Mouse (Mus musculus): Measurements from ENCODE around the gene Entr1.
A peak's percentile ranks its signal among the peaks of the same experiment; 100 is the strongest.

Entr1 gene

DNA sequence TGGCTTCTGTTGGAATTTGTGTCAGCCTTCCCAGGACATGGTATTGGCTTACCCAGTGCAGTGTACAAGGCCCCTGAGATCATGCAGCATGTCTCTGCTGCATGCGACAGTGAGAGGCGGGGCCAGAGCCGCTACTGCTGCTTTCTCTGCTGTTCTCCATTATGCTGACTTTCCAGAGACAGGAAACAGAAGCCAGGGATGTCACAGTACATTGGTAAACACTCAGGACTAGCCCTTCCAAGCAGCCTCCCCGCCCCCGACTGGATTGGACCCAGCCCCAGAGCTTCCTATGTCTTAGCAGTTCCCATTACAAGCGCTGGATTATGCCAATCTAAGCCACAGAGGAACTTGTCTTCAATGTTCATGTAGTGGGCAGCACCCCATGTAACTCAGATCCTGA, 40.9 kb downstream of the Entr1 start:
- DNase-seq (ENCODE audit: low spot score): no peak

DNA sequence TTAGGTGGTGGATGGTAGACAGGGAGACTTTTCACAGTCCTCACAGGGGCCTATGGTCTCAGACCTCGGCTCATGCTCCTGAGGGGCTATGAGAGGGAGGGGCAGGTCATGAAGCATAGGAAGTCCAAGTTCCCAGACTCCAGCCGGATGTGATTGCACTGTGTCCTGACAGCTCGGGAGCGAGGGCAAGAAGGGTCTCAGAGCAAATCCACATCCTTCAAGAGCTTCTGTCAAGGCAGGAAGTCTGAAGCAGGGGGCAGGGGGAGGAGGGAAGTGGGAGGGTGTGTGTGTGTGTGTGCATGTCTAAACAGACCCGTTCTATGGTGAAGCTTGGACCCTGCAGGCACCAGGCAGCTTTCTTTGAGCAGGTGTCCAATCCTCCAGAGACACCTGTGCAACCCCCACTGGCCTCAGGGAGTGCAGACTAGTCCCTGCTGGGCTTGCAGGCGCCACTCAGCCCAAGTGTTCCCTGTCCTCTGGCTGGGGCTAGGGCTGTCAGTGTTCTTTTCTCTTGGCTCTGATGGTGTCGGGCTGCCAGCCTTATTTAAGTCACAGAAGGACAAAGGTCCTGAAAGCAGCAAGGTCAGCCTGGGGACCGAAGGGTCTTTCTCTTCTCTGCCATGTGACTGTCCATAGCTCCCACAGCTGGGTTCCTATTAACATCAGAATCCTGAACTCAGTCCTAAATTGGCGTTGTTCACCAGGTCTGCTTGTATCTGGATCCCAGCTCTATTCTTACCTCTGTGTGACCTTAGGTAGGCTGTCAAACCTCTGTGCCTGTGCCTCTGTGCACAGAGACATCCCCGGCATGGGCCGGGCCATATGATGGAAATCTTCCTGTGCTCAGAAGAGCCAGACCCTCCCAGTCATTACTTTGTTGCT, 46.3 kb downstream of the Entr1 start:
- DNase-seq (ENCODE audit: low spot score): no peak

DNA sequence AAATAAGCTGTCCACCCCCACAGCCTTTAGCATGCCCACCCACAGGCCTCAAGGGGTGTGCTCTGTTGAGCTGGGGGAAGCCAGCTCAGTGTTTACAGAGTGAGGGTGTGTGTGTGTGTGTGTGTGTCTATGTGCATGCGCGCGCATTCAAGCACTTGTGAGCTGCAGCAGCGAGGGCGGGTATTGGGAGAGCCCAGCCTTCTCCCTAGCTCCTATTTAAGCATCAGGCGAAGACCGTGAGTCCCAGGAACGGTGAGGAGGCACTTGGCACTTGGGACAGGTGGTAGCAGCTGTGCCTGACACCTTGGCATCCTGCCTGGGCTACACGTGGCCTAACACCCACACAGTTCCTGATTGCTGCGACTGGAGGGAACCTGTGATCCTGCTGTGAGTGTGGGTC, 47.1 kb downstream of the Entr1 start:
- peak; percentile 36 for DNase-seq (ENCODE audit: low spot score)

DNA sequence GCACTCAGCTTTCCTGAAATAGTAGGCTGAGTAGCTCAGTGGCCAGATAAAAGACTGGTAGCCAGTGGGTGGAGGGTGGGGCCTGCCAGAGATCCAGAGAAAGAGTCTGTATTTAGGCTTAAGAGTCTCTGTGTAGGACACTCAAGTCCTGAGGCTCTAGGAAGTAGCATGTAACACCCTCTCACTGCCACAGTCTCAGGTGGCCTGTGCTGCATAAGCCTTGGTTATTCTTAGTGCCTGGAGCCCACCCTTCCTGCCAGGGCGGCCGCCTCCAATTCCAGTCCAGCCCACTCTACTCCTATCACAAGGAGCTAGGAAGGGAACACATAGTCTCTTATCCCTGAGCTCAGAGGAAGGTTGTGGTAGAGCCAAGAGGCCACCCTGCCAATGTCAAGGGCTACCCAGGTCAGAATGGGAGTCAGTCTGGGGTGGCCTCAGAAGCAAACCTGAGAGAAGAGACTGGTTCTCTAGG, 47.6 kb downstream of the Entr1 start:
- DNase-seq (ENCODE audit: low spot score): no peak

DNA sequence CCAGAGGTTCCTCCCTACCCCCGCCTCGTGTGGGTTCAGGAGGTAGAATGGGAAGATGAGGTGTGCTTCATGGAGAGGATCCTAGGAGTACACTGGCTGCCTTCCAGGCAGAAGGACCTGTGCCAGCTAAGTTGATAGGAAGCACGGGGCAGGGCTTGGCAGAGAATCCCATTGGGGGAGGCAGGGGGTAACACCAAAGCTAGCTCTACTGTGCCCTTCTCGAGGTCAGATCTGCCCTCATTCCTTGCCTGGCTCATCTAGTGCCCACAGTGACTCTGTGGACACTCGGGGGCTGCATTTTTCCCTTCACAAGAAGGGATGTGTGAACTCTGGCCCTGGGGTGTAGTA, 49.9 kb downstream of the Entr1 start:
- peak; percentile 49 for DNase-seq (ENCODE audit: low spot score)

DNA sequence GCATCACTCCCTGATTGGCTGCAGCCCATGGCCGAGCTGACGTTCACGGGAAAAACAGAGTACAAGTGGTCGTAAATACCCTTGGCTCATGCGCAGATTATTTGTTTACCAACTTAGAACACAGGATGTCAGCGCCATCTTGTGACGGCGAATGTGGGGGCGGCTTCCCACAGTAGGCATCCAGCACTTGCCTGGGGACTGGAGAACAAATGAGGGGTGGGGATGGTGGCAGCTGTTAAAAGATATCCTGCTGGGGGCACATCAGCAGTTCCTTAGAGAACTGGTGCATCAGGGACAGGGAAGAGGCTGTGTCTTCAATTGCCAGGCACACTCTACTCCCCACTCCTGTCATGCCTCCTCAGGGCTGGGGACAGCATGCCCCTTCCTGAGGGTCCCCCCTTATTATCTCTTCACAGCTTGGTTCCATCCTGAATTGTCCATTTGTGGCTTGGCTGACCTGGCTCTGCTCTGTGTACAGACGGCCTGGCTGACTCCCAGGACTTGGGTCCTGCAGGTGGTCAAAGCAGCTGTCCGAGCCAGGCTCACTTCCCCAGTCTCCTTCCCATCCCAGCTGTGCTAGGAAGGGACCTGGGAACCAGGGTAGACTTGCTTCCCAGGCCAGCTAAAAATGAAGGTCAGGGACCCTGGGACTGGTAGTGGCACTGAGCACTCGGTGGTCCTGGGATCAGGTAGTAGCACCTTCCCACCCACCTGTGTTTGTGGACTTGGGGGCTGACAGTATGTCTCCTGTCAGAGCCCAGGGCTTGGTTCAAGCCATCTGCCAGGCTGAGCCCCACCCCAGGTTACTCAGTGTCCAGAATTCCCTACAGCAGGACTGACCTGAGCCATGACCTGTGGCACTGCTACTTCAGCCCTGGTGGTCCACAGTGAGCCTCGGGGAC, 50.6 kb downstream of the Entr1 start:
- DNase-seq (ENCODE audit: low spot score): no peak
